Mouse (Mus musculus) regulatory T cell (primary cell): ENCODE results near the gene Rabif.

Experiments used
- in situ Hi-C: fragments of 300-600 bp; cut with MboI, MseI; formaldehyde crosslinking; loops from one replicate; pipeline ENCODE4 v1.15.1; 2025; ENCODE audit warnings: high pct_unique_total_duplicates

Gene Rabif

DNA sequence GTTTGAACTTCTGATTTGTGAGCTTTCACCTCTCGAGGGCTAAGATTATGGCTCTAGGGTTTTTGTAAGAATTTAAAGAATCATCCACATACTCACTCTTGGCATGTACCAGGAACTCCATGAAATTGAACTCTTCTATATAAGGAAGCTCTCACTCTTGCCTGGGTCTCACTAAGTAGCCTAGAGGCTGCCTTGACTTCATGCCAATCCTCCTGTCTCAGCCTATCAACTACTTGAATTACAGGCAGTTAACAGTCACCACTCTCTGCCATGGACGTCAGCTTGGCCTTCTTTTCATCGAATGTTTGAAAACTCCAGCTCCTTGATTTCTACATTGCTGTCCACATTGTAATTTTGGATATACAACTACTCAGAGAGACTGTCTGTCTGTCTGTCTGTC, 57.9 kb downstream of the Rabif start:
- in situ Hi-C loops = loop anchor here (10.0 kb wide), 1 partner anchor 582 kb away; the partner anchor contains the start of gene Ptpn7

GRCm38 (mm10) chr1:134555240-134555870, 60.9 kb downstream of the Rabif start:
- in situ Hi-C loops = loop anchor here (10.0 kb wide), 1 partner anchor 579 kb away; the partner anchor contains the start of gene Ptpn7

DNA sequence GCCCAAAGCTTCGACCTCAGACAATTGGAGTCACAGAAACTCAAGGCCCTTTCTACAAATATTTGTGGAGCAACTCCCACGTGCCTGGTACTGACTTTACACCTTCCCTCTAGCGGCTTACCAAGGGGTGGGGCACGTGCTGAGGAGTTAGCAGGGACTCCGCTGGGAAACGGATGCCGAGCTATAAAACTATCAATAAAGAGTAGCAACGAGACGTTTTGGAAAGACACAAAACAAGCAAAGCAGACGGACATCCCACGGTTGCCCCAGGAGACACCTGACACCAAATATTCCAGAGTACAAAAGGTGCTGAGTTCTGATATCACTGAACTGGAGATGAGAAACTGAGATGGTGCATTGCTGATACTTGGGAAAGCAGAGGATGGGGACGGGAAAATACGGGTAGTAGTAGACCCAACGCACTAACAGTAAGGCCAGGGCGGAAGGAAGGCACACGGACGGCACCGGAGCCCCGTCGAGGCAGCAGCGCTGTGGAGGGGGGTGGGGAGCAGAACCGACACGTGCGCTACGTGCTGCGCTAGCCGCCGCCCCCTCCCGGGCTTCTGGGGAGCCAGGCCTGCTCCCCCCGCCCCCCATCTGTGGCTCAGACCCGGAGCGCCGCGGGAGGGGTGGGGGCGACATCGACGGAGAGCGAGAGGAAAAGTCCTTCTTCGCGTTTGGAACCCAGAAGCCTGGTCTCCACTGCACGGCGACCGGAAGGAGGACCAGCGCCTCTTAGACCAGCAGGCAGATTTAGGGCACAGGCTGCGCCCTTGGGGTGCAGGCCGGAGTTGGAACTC, 61.6 kb downstream of the Rabif start:
- in situ Hi-C loops = loop anchor here (10.0 kb wide), 1 partner anchor 579 kb away; the partner anchor contains the start of gene Ptpn7

GRCm38 (mm10) chr1:134556671-134557218, 62.3 kb downstream of the Rabif start:
- in situ Hi-C loops = loop anchor here (10.0 kb wide), 1 partner anchor 578 kb away; the partner anchor contains the start of gene Ptpn7
